Mouse (Mus musculus): ENCODE measurements around the gene Pik3c2a. TPM values are rescaled to one million over a fixed set of nuclear protein-coding genes. Genes with fewer than 3 reads are reported as not detected.

Gene Pik3c2a
- total and polyA plus RNA-seq, 2 experiments, result 1.7 to 40.7 TPM

DNA sequence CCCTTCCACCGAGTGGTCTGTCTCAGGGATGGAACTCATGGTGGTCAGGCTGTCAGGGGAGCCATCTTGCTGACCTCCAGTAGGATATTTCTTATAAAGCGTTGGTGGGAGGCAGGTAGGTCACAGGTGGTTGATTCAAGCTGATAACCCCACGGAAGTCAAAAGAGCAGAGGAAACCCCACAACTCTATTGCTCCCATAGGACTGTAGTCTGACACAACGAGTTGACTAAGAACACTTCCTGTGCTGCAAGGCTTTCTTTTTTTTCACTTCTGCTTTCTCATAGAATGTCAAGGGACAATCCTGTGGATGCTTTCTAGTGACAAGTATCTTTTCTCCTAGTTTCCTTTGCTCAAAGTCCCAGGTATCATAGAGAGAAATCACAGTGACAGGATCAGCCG, 33.0 kb upstream of the Pik3c2a start:
- H3K4me3 ChIP-seq (ENCODE audit: insufficient read depth, low read depth, low read length), result no peak overlapping the region
- no peaks in the 10 kb centered on the region for H3K79me2 ChIP-seq (ENCODE audit: control insufficient read depth, insufficient read depth, low read length)
- no peaks in the 10 kb centered on the region for H3K4me1 ChIP-seq (ENCODE audit: control insufficient read depth, insufficient read depth, low read length)
- DNase-seq (ENCODE audit: extremely low read depth, low read depth, low spot score), result no peak
- 68% methylated on average over 5 of the region's 5 CpGs for WGBS
- no peak overlapping the region for H3K9ac ChIP-seq (ENCODE audit: low read depth, low read length)
- TF ChIP-seq CTCF (IDR thresholded peaks at IDR 0.05; ENCODE audit: low read depth, low read length) (no peak), POLR2A (IDR thresholded peaks at IDR 0.05; ENCODE audit: extremely low read depth, insufficient read depth, low read length) (no peak)
- H3K36me3 ChIP-seq (ENCODE audit: control insufficient read depth, insufficient read depth, low read length), result no peaks in the 10 kb centered on the region
- no peaks in the 10 kb centered on the region for H3K27me3 ChIP-seq (ENCODE audit: control insufficient read depth, insufficient read depth, low read length)
- no peak overlapping the region for H3K27ac ChIP-seq (replicated peaks; ENCODE audit: insufficient read depth, low read depth, low read length)

DNA sequence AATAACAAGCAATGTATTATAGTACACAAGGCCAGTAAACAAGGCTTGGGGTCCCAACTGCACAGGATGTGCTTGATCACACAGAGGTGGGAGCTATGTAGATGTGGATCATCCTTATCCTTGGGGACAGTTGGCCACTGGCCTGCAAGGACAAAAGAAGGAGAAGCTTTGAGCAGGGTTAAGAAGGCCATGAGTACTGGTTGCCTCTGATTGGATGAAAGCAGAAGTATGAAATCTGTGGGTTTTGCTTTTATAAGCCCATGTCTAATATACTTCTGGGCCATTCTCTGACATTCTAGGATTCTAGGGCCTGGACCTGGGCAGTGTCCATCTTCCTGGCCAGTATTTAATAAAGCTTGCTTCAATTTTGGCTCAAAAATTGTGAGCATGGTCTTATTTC, 32.6 kb upstream of the Pik3c2a start:
- no peaks in the 10 kb centered on the region for H3K36me3 ChIP-seq (ENCODE audit: control insufficient read depth, insufficient read depth, low read length)
- no peak overlapping the region for H3K4me3 ChIP-seq (ENCODE audit: insufficient read depth, low read depth, low read length)
- no peaks in the 10 kb centered on the region for H3K79me2 ChIP-seq (ENCODE audit: control insufficient read depth, insufficient read depth, low read length)
- no peak for TF ChIP-seq CTCF (IDR thresholded peaks at IDR 0.05; ENCODE audit: low read depth, low read length)
- TF ChIP-seq POLR2A (IDR thresholded peaks at IDR 0.05; ENCODE audit: extremely low read depth, insufficient read depth, low read length), result no peak
- no peak for DNase-seq (ENCODE audit: extremely low read depth, low read depth, low spot score)
- no peaks in the 10 kb centered on the region for H3K27me3 ChIP-seq (ENCODE audit: control insufficient read depth, insufficient read depth, low read length)
- H3K4me1 ChIP-seq (ENCODE audit: control insufficient read depth, insufficient read depth, low read length), result no peaks in the 10 kb centered on the region
- H3K9ac ChIP-seq (ENCODE audit: low read depth, low read length), result no peak overlapping the region
- H3K27ac ChIP-seq (replicated peaks; ENCODE audit: insufficient read depth, low read depth, low read length), result no peak overlapping the region

DNA sequence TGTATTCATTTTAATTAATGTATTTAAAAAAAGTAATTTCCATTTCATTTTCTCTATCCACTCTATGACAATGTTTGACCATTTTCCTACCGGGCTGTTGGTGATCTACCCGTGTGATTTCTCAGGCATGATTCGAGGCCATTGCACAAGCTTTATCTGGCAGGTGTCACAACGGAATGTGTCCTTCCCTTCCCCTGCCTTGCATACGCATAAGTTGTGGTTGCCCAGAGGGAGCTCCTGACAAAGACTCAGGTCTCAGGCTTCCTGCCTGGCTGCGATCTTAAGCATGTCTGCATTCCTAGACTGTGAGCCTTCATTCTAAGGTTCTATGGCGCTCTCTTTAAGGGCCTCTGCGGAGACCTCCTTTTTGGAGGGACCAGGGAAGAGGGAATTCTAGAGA, 18.9 kb upstream of the Pik3c2a start:
- DNase-seq (ENCODE audit: extremely low read depth, low read depth, low spot score), result no peak
- Histone ChIP-seq H3K79me2 (ENCODE audit: control insufficient read depth, insufficient read depth, low read length) (no peaks in the 10 kb centered on the region), H3K36me3 (ENCODE audit: control insufficient read depth, insufficient read depth, low read length) (no peaks in the 10 kb centered on the region), H3K27me3 (ENCODE audit: control insufficient read depth, insufficient read depth, low read length) (no peaks in the 10 kb centered on the region), H3K4me3 (ENCODE audit: insufficient read depth, low read depth, low read length) (no peak overlapping the region), H3K4me1 (ENCODE audit: control insufficient read depth, insufficient read depth, low read length) (no peaks in the 10 kb centered on the region), H3K9ac (ENCODE audit: low read depth, low read length) (no peak overlapping the region), H3K27ac (replicated peaks; ENCODE audit: insufficient read depth, low read depth, low read length) (no peak overlapping the region)
- TF ChIP-seq CTCF (IDR thresholded peaks at IDR 0.05; ENCODE audit: low read depth, low read length) (no peak), POLR2A (IDR thresholded peaks at IDR 0.05; ENCODE audit: extremely low read depth, insufficient read depth, low read length) (no peak)
- WGBS, result 48% methylated on average over 8 of the region's 8 CpGs

DNA sequence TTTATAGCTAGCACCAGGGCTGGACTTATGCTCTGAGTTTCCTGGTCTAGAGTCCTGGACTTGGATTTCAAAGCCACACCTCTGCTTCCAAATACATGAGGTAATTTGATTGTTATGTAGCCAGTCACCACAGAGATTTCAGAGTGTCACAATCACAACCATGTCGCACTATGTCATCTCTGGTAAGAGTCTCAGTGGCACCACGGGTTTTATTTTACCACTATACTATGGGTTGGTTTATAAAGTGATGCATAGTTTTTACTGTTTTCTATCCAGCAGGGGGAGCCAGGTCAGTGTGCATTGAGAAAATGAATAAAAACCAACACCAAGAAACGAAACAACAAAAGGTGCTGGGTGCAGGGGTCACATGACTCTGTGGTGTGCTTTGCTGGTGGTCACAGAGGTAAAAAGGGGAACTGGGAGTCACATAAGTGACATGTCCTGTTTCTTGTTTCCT, 15.8 kb upstream of the Pik3c2a start:
- Histone ChIP-seq H3K9ac (ENCODE audit: low read depth, low read length) (no peak overlapping the region), H3K27me3 (ENCODE audit: control insufficient read depth, insufficient read depth, low read length) (no peaks in the 10 kb centered on the region), H3K4me3 (ENCODE audit: insufficient read depth, low read depth, low read length) (no peak overlapping the region), H3K27ac (replicated peaks; ENCODE audit: insufficient read depth, low read depth, low read length) (no peak overlapping the region), H3K79me2 (ENCODE audit: control insufficient read depth, insufficient read depth, low read length) (no peaks in the 10 kb centered on the region), H3K36me3 (ENCODE audit: control insufficient read depth, insufficient read depth, low read length) (no peaks in the 10 kb centered on the region), H3K4me1 (ENCODE audit: control insufficient read depth, insufficient read depth, low read length) (no peaks in the 10 kb centered on the region)
- peak; percentile 30 for DNase-seq (ENCODE audit: extremely low read depth, low read depth, low spot score)
- TF ChIP-seq POLR2A (IDR thresholded peaks at IDR 0.05; ENCODE audit: extremely low read depth, insufficient read depth, low read length) (no peak), CTCF (IDR thresholded peaks at IDR 0.05; ENCODE audit: low read depth, low read length) (peak; percentile 39; the same call in 1 of the 2 replicates)
- 17% methylated on average over 3 of the region's 3 CpGs for WGBS

DNA sequence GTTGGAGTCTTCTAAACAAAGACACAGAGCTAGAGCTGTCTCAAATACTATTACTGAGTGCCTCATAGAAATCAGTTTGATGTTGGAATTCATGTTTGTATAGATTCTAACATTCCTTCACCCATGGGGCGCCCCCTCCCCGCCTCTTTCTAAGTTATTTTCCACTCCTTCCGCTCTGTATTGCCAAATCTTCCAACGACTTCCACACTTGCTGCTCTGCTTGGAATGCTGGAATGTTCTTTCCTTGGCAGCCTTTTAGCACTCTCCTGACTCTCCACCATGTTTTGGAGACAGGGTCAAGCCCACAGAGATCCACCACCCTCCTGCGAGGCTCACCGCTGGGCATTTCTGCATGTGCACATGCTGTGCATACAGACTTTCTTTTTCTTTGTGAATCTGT, 14.1 kb upstream of the Pik3c2a start:
- Histone ChIP-seq H3K27ac (replicated peaks; ENCODE audit: insufficient read depth, low read depth, low read length) (no peak overlapping the region), H3K79me2 (ENCODE audit: control insufficient read depth, insufficient read depth, low read length) (no peaks in the 10 kb centered on the region), H3K9ac (ENCODE audit: low read depth, low read length) (no peak overlapping the region), H3K4me1 (ENCODE audit: control insufficient read depth, insufficient read depth, low read length) (no peaks in the 10 kb centered on the region), H3K4me3 (ENCODE audit: insufficient read depth, low read depth, low read length) (no peak overlapping the region), H3K36me3 (ENCODE audit: control insufficient read depth, insufficient read depth, low read length) (no peaks in the 10 kb centered on the region), H3K27me3 (ENCODE audit: control insufficient read depth, insufficient read depth, low read length) (no peaks in the 10 kb centered on the region)
- no peak for TF ChIP-seq CTCF (IDR thresholded peaks at IDR 0.05; ENCODE audit: low read depth, low read length)
- no peak for TF ChIP-seq POLR2A (IDR thresholded peaks at IDR 0.05; ENCODE audit: extremely low read depth, insufficient read depth, low read length)
- DNase-seq (ENCODE audit: extremely low read depth, low read depth, low spot score), result no peak
- WGBS, result 71% methylated on average over 6 of the region's 6 CpGs

DNA sequence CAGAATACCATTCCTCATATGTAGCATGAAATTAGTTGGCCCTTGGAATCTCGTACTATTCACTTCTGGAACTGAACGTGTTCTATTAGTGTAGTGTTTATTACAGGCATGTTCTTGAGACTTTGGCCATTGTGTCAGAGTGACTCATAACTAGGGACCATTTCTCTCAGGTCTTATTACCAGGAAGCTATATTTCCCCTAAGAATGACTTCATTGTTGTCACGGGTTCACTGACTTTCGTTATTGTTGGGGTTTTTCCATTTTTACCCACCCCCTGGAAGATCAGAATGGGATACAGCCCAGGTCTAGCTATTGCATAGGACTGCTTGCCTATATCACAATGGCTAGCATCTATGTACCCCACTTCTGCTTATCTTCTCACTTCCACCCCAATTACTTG, 13.7 kb upstream of the Pik3c2a start:
- Histone ChIP-seq H3K4me3 (ENCODE audit: insufficient read depth, low read depth, low read length) (no peak overlapping the region), H3K36me3 (ENCODE audit: control insufficient read depth, insufficient read depth, low read length) (no peaks in the 10 kb centered on the region), H3K27me3 (ENCODE audit: control insufficient read depth, insufficient read depth, low read length) (no peaks in the 10 kb centered on the region), H3K27ac (replicated peaks; ENCODE audit: insufficient read depth, low read depth, low read length) (no peak overlapping the region), H3K9ac (ENCODE audit: low read depth, low read length) (no peak overlapping the region), H3K4me1 (ENCODE audit: control insufficient read depth, insufficient read depth, low read length) (no peaks in the 10 kb centered on the region), H3K79me2 (ENCODE audit: control insufficient read depth, insufficient read depth, low read length) (no peaks in the 10 kb centered on the region)
- 74% methylated on average over 4 of the region's 4 CpGs for whole genome bisulfite sequencing
- no peak for DNase-seq (ENCODE audit: extremely low read depth, low read depth, low spot score)
- TF ChIP-seq POLR2A (IDR thresholded peaks at IDR 0.05; ENCODE audit: extremely low read depth, insufficient read depth, low read length) (no peak), CTCF (IDR thresholded peaks at IDR 0.05; ENCODE audit: low read depth, low read length) (no peak)
